Mouse (Mus musculus): ENCODE data around the gene Tmem59l.

DNA sequence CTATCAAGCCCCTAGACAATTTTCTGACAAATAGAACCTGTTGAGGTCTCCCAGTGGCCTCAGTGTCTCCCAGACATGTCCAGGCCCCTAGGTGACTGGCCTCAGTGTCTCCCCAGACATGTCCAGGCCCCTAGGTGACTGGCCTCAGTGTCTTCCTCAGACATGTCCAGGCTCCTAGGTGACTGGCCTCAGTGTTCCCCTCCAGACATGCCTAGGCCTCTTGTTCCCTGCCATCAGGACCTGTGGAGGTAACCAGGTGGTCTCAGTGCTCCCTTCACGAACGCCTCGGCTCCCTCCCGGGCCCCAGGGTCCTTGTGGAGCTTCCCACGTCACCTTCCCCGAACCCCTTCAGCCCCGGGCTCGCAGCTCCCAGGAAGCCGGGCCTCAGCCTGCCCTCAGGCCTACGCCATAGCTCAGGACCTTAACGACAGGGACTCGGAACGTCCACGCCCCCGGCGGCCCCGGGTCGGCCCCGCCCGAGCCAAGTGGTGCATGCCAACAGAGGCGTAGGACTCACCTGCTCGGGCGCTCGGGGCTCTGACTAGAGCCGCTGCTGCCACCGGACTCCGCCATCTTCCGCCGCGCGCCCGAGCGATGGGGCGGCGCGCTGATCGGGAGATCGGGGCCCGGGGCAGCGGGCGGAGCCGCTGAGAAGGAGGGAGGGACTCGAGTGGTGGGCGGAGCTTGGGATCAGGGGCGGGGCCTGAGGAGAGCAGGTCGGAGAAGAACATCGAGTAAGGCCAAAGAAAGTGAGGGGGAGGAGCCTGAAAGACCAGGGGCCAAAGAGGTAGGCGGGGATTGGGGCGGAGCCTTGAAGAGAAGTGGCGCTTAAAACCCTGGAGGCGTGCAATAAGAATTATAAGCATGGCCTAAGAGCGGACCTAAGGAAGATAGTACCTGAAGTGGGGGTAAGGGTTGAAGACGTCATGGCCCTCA lies 10.6 kb downstream of the Tmem59l start, which contains the start of gene Klhl26:
- no peak for TF ChIP-seq POLR2A (IDR thresholded peaks at IDR 0.05; ENCODE audit: low read depth, low read length)
- no peak for TF ChIP-seq CTCF (conservative IDR thresholded peaks at IDR 0.05; ENCODE audit: insufficient read depth, insufficient read length, low read depth, low read length)

Data from kidney, adult 2 months (tissue).